Mouse (Mus musculus) limb, embryonic 14.5 days (tissue): ENCODE results near the gene Gm17581. TPM values are rescaled to one million over a fixed set of nuclear protein-coding genes. Genes with fewer than 3 reads are reported as not detected.
A peak's percentile ranks its signal among the peaks of the same experiment; 100 is the strongest.

Experiments used
- ATAC-seq: fragments of 200-750 bp; cut with Nextera tagmentation; 2 replicates; pipeline ENCODE4 v1.8.0; 2017; ENCODE audit warnings: low read depth, moderate number of reproducible peaks, moderate TSS enrichment; ENCODE audit not compliant: low FRiP score
- DNase-seq: peaks from one replicate; pipeline ENCODE4 v3.0.0-alpha.2; 2015; ENCODE audit warnings: low spot score
- H3K27ac ChIP-seq: fragments of 300-500 bp; sonication (generic); replicated peaks from 2 replicates; pipeline ENCODE4 v1.5.1; 2014; ENCODE audit warnings: low read depth, mild to moderate bottlenecking, low read length, moderate library complexity, mixed read lengths
- H3K27me3 ChIP-seq: fragments of 300-500 bp; sonication (generic); 2 replicates; pipeline ENCODE4 v1.6.1; 2014; ENCODE audit warnings: low read length, mixed read lengths; ENCODE audit not compliant: control insufficient read depth, insufficient read depth
- H3K36me3 ChIP-seq: fragments of 300-500 bp; sonication (generic); 2 replicates; pipeline ENCODE4 v1.6.1; 2014; ENCODE audit warnings: mild to moderate bottlenecking, low read length, moderate library complexity, mixed read lengths; ENCODE audit not compliant: control insufficient read depth, insufficient read depth
- H3K4me1 ChIP-seq: fragments of 300-500 bp; sonication (generic); 2 replicates; pipeline ENCODE4 v1.6.1; 2014; ENCODE audit warnings: antibody characterized with exemption, low read length, mixed read lengths; ENCODE audit not compliant: control insufficient read depth, insufficient read depth
- H3K4me2 ChIP-seq: fragments of 300-500 bp; sonication (generic); replicated peaks from 2 replicates; pipeline ENCODE4 v1.6.1; 2014; ENCODE audit warnings: low read depth, mild to moderate bottlenecking, low read length, moderate library complexity; ENCODE audit not compliant: severe bottlenecking
- H3K4me3 ChIP-seq: fragments of 300-500 bp; sonication (generic); replicated peaks from 2 replicates; pipeline ENCODE4 v1.5.1; 2014; ENCODE audit warnings: low read length
- H3K9ac ChIP-seq: fragments of 300-500 bp; sonication (generic); 2 replicates; pipeline ENCODE4 v1.6.1; 2014; ENCODE audit warnings: mild to moderate bottlenecking, low read depth, low read length, moderate library complexity; ENCODE audit not compliant: severe bottlenecking
- H3K9me3 ChIP-seq: fragments of 300-500 bp; sonication (generic); 2 replicates; pipeline ENCODE4 v1.6.1; 2016; ENCODE audit warnings: low read length; ENCODE audit not compliant: control insufficient read depth
- POLR2A ChIP-seq: fragments of 200-500 bp; IDR thresholded peaks from 2 replicates; pipeline ENCODE4 v1.8.0; 2012; ENCODE audit warnings: inconsistent platforms, mild to moderate bottlenecking, moderate library complexity, borderline replicate concordance; ENCODE audit not compliant: insufficient read depth, insufficient read length; ENCODE audit errors: extremely low read depth
- WGBS: fragments of 180-500 bp; shearing (Covaris S2); extraction: QIAGEN DNeasy Blood & Tissue Kit; methylation state at CpG from one replicate; pipeline ENCODE4 v1.1.7; 2014; 5-methylcytosine and 5-hydroxymethylcytosine counted together
- polyA plus RNA-seq, 2 experiments: library from polyadenylated mRNA; depleted of rRNA in 1 of 2; stranded (reverse) in 1 of 2; unstranded in 1 of 2; fragments of >200 nt; fragmentation: Nextera tagmentation in 1 of 2; extraction: Ambion mirVana in 1 of 2; gene quantifications; 2 replicates each; pipeline versions ENCODE4 v1.2.1 to v1.2.3; 2012 to 2014

Gene Gm17581
- polyA plus RNA-seq, 2 experiments, result not detected

DNA sequence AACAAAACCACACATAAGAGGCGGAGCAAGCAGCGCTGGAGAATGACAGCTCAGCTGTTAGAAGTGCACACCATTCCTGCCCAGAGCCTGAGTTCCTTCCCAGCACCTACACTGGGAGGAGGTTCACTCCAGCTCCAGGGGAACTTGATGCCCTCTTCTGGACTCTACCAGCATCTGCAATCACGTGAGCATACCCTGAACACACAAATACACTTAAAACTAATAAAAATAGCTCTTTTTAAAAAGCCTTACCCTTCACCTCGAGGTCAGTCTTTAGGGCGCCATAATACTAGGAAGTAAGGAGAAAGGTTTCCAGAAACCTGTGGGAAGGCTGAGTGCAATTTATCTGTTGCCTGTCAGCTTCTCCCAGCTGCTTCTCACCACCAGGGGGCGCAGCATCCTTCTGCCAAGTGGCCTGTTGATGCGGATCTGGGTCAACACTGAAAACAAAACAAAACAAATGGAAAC lies 39.5 kb downstream of the Gm17581 start:
- TF ChIP-seq POLR2A, result no peak
- Histone ChIP-seq H3K4me3 (no peak overlapping the region), H3K27me3 (no peaks in the 10 kb centered on the region), H3K4me1 (peaks cover 3% of the 10 kb centered on the region), H3K27ac (no peak overlapping the region), H3K36me3 (0 out of 2 replicates have a peak, but pooled peaks cover under 1% of the 10 kb centered on the region), H3K9ac (no peak overlapping the region), H3K9me3 (no peaks in the 10 kb centered on the region), H3K4me2 (no peak overlapping the region)
- 13% methylated on average over 7 of the region's 7 CpGs for WGBS
- peak; percentile 67 for DNase-seq
- no peak for ATAC-seq

GRCm38 (mm10) chr2:155695316-155695715 lies 40.4 kb downstream of the Gm17581 start:
- WGBS, result 74% methylated on average over 3 of the region's 3 CpGs
- H3K4me3 ChIP-seq, result no peak overlapping the region
- TF ChIP-seq POLR2A, result no peak
- H3K27ac ChIP-seq, result no peak overlapping the region
- DNase-seq, result no peak
- H3K9ac ChIP-seq, result no peak overlapping the region
- H3K4me2 ChIP-seq, result no peak overlapping the region
- ATAC-seq, result no peak
- peaks cover 11% of the 10 kb centered on the region for H3K4me1 ChIP-seq
- H3K27me3 ChIP-seq, result no peaks in the 10 kb centered on the region
- H3K36me3 ChIP-seq, result no peaks in the 10 kb centered on the region
- no peaks in the 10 kb centered on the region for H3K9me3 ChIP-seq

DNA sequence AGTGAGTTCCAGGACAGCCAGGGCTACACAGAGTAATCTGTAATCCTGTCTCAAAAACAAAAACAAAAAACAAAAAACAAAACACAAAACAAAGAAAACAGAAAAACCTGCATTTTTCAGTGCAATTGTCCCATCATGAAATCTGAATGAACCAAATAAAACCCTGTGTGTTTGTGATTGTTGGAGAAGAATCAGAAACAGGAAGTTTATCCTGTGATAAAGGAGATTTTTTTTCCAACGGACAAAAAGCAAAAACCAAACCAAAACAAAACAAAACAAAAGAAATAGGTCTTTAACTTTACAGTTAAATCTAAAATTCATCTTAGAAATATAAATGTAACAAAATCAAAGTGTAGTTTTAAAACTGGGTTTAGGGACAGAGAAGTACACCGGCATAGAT lies 41.1 kb downstream of the Gm17581 start:
- Histone ChIP-seq H3K27me3 (no peaks in the 10 kb centered on the region), H3K36me3 (no peaks in the 10 kb centered on the region)
- TF ChIP-seq POLR2A, result no peak

DNA sequence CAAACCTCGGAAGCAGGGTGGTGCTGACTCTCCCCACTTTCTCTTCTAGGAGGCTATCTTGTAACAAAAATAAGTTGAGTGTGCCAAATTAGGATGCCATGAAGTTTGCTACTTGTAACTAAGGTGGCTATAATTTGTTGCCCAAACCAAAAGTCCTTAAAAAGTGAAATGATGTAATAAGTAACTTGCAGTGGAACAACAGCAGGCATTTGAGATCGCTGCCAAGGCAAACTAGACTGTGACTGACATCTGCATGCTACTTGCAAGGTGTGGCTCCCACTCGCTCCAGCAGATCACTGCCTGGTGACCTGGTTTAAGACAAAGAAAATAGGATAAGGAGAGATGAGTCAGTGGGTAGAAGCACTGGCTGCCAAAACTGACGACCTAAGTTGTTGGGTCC lies 42.5 kb downstream of the Gm17581 start:
- no peaks in the 10 kb centered on the region for H3K27me3 ChIP-seq
- H3K9me3 ChIP-seq, result no peaks in the 10 kb centered on the region
- 0 out of 2 replicates have a peak, but pooled peaks cover 4% of the 10 kb centered on the region for H3K36me3 ChIP-seq
- H3K4me2 ChIP-seq, result no peak overlapping the region
- WGBS, result 76% methylated on average over 4 of the region's 4 CpGs
- no peak overlapping the region for H3K9ac ChIP-seq
- DNase-seq, result no peak
- H3K4me3 ChIP-seq, result no peak overlapping the region
- no peak for ATAC-seq
- TF ChIP-seq POLR2A, result no peak
- H3K4me1 ChIP-seq, result peaks cover 14% of the 10 kb centered on the region
- H3K27ac ChIP-seq, result no peak overlapping the region

More for the DNA sequence above, 41.1 kb downstream of the Gm17581 start:
- no peak overlapping the region for H3K4me3 ChIP-seq
- H3K9ac ChIP-seq, result no peak overlapping the region
- 68% methylated on average over 2 of the region's 2 CpGs for WGBS
- H3K4me2 ChIP-seq, result no peak overlapping the region
- peaks cover 14% of the 10 kb centered on the region for H3K4me1 ChIP-seq
- no peaks in the 10 kb centered on the region for H3K9me3 ChIP-seq
- H3K27ac ChIP-seq, result no peak overlapping the region
- ATAC-seq, result no peak
- no peak for DNase-seq

GRCm38 (mm10) chr2:155691723-155692493 lies 43.8 kb downstream of the Gm17581 start, which contains the start of gene Trpc4ap:
Gene Trpc4ap, minus strand, starts transcription at chr2:155692384.
- Histone ChIP-seq H3K36me3 (peaks cover 13% of the 10 kb centered on the region), H3K27ac (peak within 1 kb of the TSS; percentile 89), H3K4me2 (peak within 1 kb of the TSS; percentile 61), H3K27me3 (no peaks in the 10 kb centered on the region), H3K4me3 (peak within 1 kb of the TSS; percentile 99), H3K9me3 (no peaks in the 10 kb centered on the region), H3K4me1 (peaks cover 14% of the 10 kb centered on the region), H3K9ac (peak within 1 kb of the TSS; percentile 97)
- ATAC-seq (peak; percentile 96), DNase-seq (peak; percentile 94)
- 0 out of 2 replicates have a peak, but pooled peaks have one; percentile 61 for TF ChIP-seq POLR2A
- WGBS, result under 1% methylated on average over 43 of the region's 72 CpGs
